Mouse (Mus musculus) activated CD4-positive, CD25-positive, alpha-beta regulatory T cell (primary cell): Measurements from ENCODE around the gene Prpf40a. TPM values are rescaled to one million over a fixed set of nuclear protein-coding genes. Genes with fewer than 3 reads are reported as not detected.

Experiments used
- polyA plus RNA-seq, 2 experiments: library from polyadenylated mRNA; unstranded; fragments of 100-300 nt; shearing (Covaris generic); gene quantifications; one replicate each; pipeline ENCODE4 v1.2.1; 2017

The Prpf40a gene
- polyA plus RNA-seq, result 100 to 1,000 TPM; 148 to 163 TPM

DNA sequence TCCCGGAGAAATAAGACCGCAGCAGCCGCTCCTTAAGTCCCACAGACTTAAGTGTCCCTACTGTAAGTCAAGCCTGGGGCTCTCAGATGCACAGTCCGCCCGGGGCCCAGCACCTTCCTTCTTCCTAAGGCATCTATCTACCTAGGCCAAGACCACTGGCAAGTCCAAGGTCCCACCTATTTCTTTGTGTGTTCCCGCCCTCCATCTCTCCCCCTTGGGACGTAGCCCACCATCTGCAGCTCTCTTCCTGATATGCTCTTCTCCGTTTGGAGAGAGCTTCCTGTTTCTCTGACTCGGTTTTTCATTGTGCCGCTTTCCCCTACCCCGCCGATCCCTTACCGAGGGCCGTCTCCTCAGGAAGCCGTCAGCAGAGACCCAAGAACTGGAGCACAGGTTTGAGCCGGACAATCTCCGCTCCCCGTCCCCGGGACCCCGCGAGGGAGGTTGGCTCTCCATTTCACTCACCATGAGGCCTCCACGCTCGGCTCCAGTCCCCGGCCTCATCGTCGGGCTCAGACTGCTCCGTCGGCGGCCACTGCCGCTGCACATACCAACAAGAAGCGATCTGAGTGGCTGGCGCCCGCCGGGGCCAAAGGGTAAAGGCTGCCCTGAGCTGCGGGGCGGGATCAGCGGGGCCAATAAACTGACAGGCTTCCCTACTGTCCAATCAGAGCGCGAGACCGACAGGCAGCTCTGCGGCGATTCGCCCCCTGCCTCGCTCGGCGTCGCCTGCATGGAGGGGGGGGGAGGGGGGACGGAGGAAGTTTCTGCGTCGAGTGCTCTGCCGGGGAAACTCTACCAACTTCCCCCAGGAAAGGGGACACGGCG, at the start of gene Prpf40a:
Gene Prpf40a, minus strand, starts transcription at position 601 of the 828 bp plus-strand sequence.

DNA sequence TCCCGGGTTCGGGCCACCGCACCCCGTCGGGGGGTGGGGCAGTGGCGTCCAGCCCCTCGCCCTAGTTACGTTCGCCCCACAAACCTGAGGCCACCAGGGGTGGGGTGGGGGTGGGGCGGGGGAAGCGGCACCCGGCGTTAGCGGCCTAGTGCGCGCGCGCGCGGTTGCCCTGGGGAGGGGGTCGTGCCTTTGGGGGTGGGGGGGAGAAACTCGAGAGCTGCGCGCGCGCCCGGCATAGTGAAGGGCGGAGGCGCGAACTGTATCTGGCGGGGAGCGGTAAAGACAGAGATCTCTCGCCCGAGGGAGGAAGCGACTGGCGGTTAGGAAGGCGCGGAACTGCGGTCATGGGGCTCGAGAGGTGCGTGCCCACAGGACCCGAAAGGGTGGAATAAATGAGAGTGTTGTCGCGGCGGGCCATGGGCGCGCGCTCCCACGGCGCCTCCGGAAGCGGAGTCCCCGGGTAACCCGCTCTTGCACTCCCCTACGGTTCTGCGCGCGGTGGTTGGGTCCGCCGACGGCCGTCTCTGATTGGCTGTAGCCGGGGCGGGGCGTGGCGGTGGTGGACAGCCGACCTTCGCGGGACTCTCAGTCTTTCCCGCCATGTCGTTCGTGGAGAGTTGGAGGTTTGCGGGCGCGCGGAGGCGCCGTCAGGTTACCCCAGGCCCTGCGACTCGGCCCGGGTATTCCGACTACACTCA, 588 bp upstream of the Prpf40a start, which contains the start of gene Arl6ip6:
Gene Arl6ip6, plus strand, starts transcription at position 204 of the 698 bp plus-strand sequence.

Other genes starting within 250 kb of the Prpf40a start
- 10 to 100 TPM; 27.3 to 28.3 TPM for gene Arl6ip6, start 442 bp upstream of the Prpf40a start, polyA plus RNA-seq